Mouse (Mus musculus) urinary bladder, postnatal 25 days (tissue): ENCODE data around the gene Gm49395.

Experiments
- DNase-seq: peaks from one replicate; pipeline ENCODE4 v3.0.0; 2022; ENCODE audit warnings: low spot score

Gm49395 gene

DNA sequence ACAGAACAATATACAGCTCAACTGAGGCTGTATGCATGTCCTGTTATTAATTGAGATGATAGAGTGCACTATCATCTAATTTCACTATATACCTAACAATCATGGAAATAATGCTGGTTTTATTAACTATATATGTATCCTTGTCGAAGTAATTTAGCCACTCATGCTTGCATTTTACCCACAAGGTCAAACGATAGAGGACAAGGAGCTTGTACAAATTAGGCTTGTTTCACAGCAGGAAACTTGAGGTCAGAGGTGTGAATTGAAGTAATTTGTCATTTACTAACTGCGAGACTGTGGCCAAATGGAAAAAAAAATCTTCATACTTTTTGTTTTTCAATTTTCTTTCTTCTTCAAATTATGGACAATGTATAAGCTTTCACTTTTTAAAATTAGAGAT lies 3.5 kb downstream of the Gm49395 start:
- DNase-seq = no peak

- no peak for DNase-seq
Observed at GRCm38 (mm10) chr13:115096965-115097364, 4.8 kb downstream of the Gm49395 start.

GRCm38 (mm10) chr13:115096216-115096615 lies 5.5 kb downstream of the Gm49395 start:
- no peak for DNase-seq

DNA sequence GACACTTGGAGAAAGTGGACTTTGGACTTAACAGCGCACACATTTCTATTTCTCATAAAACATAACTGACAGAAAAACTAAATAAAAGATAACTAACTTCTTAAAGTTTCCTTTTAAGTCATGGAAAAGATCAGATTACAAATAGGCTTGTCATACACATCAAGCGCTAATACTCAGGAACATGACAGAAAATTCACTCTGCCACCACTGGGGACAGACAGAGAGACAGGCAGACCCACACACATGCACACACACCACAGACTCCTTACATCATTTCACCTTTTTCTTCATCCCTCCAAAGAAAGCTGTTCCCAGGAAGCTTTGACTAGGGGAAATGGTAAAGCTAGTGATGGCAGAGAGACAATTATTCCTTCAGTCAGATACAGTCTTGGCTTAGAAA lies 6.3 kb downstream of the Gm49395 start:
- DNase-seq = no peak

- no peak for DNase-seq
Observed at GRCm38 (mm10) chr13:115091511-115091910, 10.2 kb downstream of the Gm49395 start.

DNA sequence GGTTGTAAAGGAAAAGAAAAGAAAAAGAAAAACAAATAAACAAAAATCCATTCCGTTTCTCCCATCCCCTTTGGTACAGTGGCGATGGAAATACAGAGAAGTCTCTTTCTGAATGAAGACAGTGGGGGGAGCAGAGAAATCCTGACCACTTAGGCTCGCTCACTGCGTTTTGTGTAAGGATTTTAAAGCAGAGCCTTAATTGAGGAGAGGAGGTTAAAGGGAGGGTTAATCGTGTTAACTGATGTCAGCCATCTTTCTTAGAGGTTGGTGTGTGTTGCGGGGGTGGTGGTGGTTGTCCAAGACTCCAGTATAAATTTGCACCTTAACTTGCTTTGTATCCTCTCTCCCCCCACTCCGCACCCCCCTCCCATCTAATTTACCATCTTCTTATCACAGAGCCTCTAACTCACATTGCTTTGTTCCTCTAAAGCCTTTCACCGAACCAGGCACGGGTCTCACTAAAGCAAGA lies 10.7 kb downstream of the Gm49395 start:
- no peak for DNase-seq

GRCm38 (mm10) chr13:115090069-115090976 lies 11.4 kb downstream of the Gm49395 start, which contains the start of gene Pelo:
Gene Pelo (minus strand): TSS chr13:115090186.
- peak; percentile 93 for DNase-seq

GRCm38 (mm10) chr13:115089395-115090025 lies 12.2 kb downstream of the Gm49395 start:
- DNase-seq = peak; percentile 31

GRCm38 (mm10) chr13:115089020-115089394 lies 12.7 kb downstream of the Gm49395 start:
- DNase-seq = no peak

GRCm38 (mm10) chr13:115085974-115086373 lies 15.7 kb downstream of the Gm49395 start:
- no peak for DNase-seq

GRCm38 (mm10) chr13:115082339-115082738 lies 19.4 kb downstream of the Gm49395 start:
- no peak for DNase-seq

GRCm38 (mm10) chr13:115079996-115080585 lies 21.6 kb downstream of the Gm49395 start:
- DNase-seq = no peak

GRCm38 (mm10) chr13:115078997-115079685 lies 22.6 kb downstream of the Gm49395 start:
- no peak for DNase-seq

GRCm38 (mm10) chr13:115077346-115078134 lies 24.2 kb downstream of the Gm49395 start:
- DNase-seq = no peak

DNA sequence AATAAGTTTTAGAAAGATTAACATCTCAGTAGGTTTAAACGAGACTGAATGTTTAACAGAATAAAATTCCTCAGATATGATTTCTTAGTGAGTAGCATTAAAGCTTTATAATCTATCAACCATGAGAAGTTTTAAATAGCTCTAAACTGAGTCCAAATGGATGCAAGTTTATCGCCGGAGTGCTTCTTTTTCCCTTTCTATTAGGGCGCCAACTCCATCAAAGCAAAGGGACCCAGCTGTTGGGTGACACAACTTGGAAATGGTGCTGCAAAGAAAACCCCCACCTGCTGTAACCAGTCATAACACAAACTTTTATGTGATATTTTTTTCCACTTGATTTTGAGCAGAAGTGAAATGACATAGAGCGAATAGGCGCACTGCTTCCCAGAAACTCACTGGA lies 29.3 kb downstream of the Gm49395 start:
- DNase-seq = no peak

- DNase-seq = no peak
Observed at GRCm38 (mm10) chr13:115071431-115071830, 30.3 kb downstream of the Gm49395 start.

- DNase-seq = no peak
Observed at GRCm38 (mm10) chr13:115067968-115068330, 33.8 kb downstream of the Gm49395 start.

GRCm38 (mm10) chr13:115067324-115067967 lies 34.3 kb downstream of the Gm49395 start:
- no peak for DNase-seq

DNA sequence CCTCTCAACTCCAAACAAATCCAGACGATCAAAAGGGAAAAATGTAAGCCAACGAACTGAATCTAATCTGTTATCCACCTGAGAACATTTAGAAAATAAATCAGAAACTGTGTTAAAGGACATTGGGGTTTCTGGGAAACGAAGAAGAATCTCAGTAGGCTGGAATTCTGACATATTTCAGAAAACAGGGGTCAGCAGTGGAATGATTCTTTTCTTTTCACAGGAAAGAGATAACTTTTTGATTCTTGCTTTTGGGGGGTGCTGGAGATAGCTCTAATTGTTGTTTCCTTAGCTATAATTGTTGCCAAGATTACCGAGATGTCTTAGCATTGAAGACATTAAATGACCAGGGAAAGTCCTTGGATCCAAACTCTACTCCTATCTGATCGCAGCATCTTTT lies 44.2 kb downstream of the Gm49395 start:
- DNase-seq = no peak

DNA sequence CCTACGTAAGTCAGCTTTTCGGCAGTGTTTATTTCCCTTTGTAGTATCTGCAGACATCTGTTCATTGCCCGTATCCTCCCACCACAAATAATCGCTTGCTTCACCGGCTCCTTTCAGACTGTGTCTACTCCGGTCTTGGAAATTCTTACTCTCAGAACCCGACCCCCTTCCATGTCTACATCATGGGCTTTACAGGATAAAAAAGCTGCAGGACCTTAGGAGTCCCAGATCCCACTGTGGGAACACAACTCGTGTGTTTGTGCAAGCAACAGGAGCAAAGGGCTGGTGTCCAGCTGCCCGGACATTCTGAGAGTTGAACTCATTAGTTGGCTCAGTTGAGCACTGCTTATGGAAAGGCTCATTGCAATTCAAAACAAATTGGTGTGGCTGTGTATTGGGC lies 46.9 kb downstream of the Gm49395 start:
- no peak for DNase-seq

GRCm38 (mm10) chr13:115052568-115052967 lies 49.2 kb downstream of the Gm49395 start:
- DNase-seq = no peak
